Mouse (Mus musculus) neural tube, embryonic 14.5 days (tissue): ENCODE results near the gene Trpm5. TPM values are rescaled to one million over a fixed set of nuclear protein-coding genes. Genes with fewer than 3 reads are reported as not detected.

Experiments
- ATAC-seq: fragments of 200-750 bp; cut with Nextera tagmentation; 2 replicates; pipeline ENCODE4 v1.8.0; 2017; ENCODE audit warnings: low read depth, mild to moderate bottlenecking, moderate TSS enrichment, moderate library complexity
- H3K27ac ChIP-seq: fragments of 300-500 bp; sonication (generic); 2 replicates; pipeline ENCODE4 v1.5.1; 2014; ENCODE audit warnings: low read depth, mild to moderate bottlenecking, control low read depth, low read length, moderate library complexity, mixed read lengths
- H3K27me3 ChIP-seq: fragments of 300-500 bp; sonication (generic); 2 replicates; pipeline ENCODE4 v1.6.1; 2014; ENCODE audit warnings: low read length; ENCODE audit not compliant: control insufficient read depth, insufficient read depth
- H3K36me3 ChIP-seq: fragments of 300-500 bp; sonication (generic); 2 replicates; pipeline ENCODE4 v1.6.1; 2014; ENCODE audit warnings: low read length, mixed read lengths; ENCODE audit not compliant: control insufficient read depth, insufficient read depth
- H3K4me1 ChIP-seq: fragments of 300-500 bp; sonication (generic); 2 replicates; pipeline ENCODE4 v1.6.1; 2014; ENCODE audit warnings: low read length; ENCODE audit not compliant: control insufficient read depth, insufficient read depth
- H3K4me2 ChIP-seq: fragments of 300-500 bp; sonication (generic); 2 replicates; pipeline ENCODE4 v1.6.1; 2014; ENCODE audit warnings: mild to moderate bottlenecking, low read depth, low read length, control low read depth
- H3K4me3 ChIP-seq: fragments of 300-500 bp; sonication (generic); 2 replicates; pipeline ENCODE4 v1.5.1; 2014; ENCODE audit warnings: low read depth, low read length, control low read depth, mixed read lengths
- H3K9ac ChIP-seq: fragments of 300-500 bp; sonication (generic); replicated peaks from 2 replicates; pipeline ENCODE4 v1.6.1; 2014; ENCODE audit warnings: low read depth, mild to moderate bottlenecking, control low read depth, low read length, mixed read lengths
- H3K9me3 ChIP-seq: fragments of 300-500 bp; sonication (generic); 2 replicates; pipeline ENCODE4 v1.6.1; 2016; ENCODE audit warnings: low read length; ENCODE audit not compliant: control insufficient read depth
- WGBS: fragments of 180-500 bp; shearing (Covaris S2); extraction: QIAGEN DNeasy Blood & Tissue Kit; methylation state at CpG from one replicate; pipeline ENCODE4 v1.1.7; 2014; 5-methylcytosine and 5-hydroxymethylcytosine counted together
- polyA plus RNA-seq: library from polyadenylated mRNA; unstranded; fragments of >200 nt; fragmentation: Nextera tagmentation; extraction: Ambion mirVana; gene quantifications from 2 replicates; pipeline ENCODE4 v1.2.1, GENCODE M21; 2014

Trpm5 gene
- polyA plus RNA-seq, 1 experiment from 2014 or later, result 1.6 TPM

DNA sequence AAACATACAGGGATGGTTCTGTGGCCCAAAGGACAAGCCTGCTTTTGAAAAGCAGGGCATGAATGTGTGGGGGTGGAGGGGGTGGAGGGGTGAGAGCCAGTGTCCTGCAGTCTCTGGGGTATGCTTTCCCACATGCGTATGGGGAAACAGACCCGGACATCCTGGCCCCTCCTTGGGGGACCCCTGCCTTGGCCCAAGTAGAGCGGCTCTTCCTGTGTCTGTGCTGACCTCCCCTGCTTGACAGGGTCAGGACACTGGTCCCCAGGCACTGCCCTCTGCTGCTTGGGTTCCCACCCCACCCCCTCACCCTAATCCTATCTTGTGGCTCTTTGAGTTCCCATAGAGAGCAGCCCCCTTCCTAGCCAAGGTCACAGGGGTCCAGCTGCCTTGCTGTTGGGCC, 15.3 kb upstream of the Trpm5 start:
- ATAC-seq, result no peak
- H3K36me3 ChIP-seq, result no peaks in the 10 kb centered on the region
- H3K27me3 ChIP-seq, result peaks cover 34% of the 10 kb centered on the region
- no peak overlapping the region for H3K4me3 ChIP-seq
- 68% methylated on average over 3 of the region's 3 CpGs for WGBS
- no peak overlapping the region for H3K27ac ChIP-seq
- no peaks in the 10 kb centered on the region for H3K9me3 ChIP-seq
- H3K4me2 ChIP-seq, result no peak overlapping the region
- H3K4me1 ChIP-seq, result 0 out of 2 replicates have a peak, but pooled peaks cover 5% of the 10 kb centered on the region
- no peak overlapping the region for H3K9ac ChIP-seq

DNA sequence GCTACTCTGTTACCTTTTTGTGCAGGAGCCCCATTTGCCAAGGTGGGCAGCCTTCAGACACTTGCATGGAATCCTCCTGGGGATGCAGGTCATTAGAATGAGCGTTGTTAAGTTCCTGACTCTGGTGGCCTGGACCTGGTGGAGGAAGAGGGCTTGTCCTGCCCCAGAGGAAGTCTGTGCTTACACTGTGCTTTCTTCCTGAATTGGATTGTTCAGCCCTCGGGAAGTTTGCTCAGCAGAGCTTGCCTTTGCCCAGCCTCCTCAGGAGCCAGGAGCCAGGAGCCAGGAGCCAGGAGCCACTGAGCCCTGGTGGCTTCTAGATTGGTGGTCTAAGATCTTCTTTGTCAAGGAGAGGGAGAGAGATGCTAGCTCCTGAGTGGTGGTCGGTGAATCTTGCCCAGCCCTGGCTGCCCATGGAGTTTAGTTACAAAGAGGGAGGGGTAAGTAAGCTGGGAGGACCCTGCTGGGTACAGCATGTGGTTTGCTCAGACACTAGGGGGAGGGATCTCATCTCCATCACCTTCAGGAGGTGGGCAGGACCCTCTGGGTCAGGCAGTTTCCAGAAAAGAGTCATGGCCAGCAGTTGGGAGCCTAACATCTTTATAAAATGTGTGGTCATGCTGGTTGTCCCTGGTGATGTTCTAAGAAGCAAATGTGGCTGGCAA, 14.7 kb upstream of the Trpm5 start:
- no peak for ATAC-seq
- no peak overlapping the region for H3K4me3 ChIP-seq
- H3K27ac ChIP-seq, result no peak overlapping the region
- no peaks in the 10 kb centered on the region for H3K36me3 ChIP-seq
- 26% methylated on average over 3 of the region's 3 CpGs for WGBS
- H3K9me3 ChIP-seq, result no peaks in the 10 kb centered on the region
- H3K4me1 ChIP-seq, result 0 out of 2 replicates have a peak, but pooled peaks cover 5% of the 10 kb centered on the region
- H3K4me2 ChIP-seq, result no peak overlapping the region
- H3K9ac ChIP-seq, result no peak overlapping the region
- peaks cover 34% of the 10 kb centered on the region for H3K27me3 ChIP-seq

DNA sequence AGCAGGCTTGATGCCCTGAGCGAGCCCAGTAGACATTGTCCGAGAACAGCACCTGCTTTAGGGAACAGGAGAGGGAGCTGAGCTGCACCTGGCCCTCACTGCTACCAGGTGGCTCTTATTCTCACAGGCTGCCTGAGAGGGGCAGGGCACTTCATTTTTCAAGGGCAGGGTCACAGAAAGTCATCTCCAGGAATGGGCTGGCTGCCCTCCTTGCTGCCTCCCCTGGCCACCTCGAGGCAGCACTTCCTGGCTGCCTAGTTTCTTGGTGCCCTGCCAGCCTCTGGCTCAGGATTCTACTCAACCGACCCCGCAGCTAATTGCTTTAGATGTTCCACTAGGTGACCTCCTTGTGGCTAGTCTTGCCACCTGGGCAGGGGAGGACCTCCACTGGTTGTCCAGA, 13.8 kb upstream of the Trpm5 start:
- 50% methylated on average over 5 of the region's 5 CpGs for whole genome bisulfite sequencing
- Histone ChIP-seq H3K27me3 (peaks cover 34% of the 10 kb centered on the region), H3K27ac (no peak overlapping the region), H3K4me1 (0 out of 2 replicates have a peak, but pooled peaks cover 5% of the 10 kb centered on the region), H3K4me2 (no peak overlapping the region), H3K9ac (no peak overlapping the region), H3K36me3 (no peaks in the 10 kb centered on the region), H3K4me3 (no peak overlapping the region), H3K9me3 (no peaks in the 10 kb centered on the region)
- no peak for ATAC-seq

DNA sequence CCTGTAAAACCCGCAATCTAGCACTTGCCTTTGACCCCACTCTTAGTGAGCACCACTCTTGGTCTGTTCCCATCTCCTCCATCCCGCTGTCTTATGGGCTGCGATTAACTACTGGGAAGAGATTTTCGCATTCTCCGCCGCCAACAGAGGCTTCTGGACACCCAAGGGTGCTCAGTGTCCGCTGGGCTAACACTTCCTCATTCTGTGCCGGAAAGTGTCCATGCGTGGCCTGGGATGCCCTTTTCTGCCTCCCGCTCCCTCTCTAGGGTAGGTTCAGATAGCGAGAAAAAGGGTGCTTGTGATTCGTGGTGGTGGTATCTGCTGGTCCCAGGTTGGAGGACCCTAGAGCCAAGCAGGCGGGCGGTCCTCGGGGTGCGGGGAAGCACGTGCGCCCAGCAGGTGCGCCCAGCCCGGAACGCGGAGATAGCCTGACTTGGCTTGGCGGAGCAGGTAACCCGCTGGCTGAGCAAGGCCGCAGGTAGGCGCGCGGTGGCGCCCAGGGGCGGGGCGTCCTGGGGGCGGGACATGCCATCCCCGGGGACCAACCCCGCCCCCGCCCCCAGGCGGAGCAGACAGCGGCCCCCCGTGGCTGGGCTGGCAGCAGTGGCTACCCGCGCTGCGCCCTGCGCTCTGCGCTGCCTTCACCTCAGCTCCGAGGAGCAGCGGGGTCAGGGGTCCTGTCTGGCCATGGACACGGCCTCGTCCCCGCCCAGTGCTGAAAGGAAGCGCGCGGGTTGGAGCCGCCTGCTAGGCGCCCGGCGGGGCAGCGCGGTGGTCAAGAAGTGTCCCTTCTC, 12.4 kb upstream of the Trpm5 start:
- H3K4me3 ChIP-seq, result peak overlapping the region; percentile 13
- WGBS, result 8% methylated on average over 45 of the region's 57 CpGs
- H3K9ac ChIP-seq, result no peak overlapping the region
- H3K36me3 ChIP-seq, result no peaks in the 10 kb centered on the region
- peaks cover 34% of the 10 kb centered on the region for H3K27me3 ChIP-seq
- peak overlapping the region; percentile 41 for H3K4me2 ChIP-seq
- no peaks in the 10 kb centered on the region for H3K9me3 ChIP-seq
- 0 out of 2 replicates have a peak, but pooled peaks cover 5% of the 10 kb centered on the region for H3K4me1 ChIP-seq
- ATAC-seq, result no peak
- H3K27ac ChIP-seq, result no peak overlapping the region

DNA sequence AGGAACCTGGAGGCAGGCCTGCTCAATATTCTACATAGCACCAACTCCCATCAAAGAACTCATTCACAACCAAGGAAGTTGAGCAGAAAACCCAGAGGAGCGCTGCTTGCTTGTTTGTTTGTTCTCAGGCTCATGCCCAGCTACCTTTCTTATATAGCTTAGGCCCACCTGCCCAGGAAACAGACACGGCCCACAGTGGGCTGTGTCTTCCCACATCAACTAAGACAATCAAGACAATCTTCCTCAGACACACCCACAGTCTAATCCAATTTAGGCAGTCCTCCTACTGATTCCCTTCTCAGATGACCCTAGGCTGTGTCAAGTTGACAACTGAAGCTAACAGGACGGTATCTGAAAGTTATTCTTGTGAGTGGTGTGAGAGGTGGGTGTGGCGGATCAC, 11.6 kb upstream of the Trpm5 start, which contains the start of gene Kcnq1:
Gene Kcnq1 (plus strand): TSS at position 301 of the 400 bp plus-strand sequence.
- ATAC-seq, result no peak
- no peaks in the 10 kb centered on the region for H3K36me3 ChIP-seq
- peak within 1 kb of the TSS; percentile 13 for H3K4me3 ChIP-seq
- H3K27me3 ChIP-seq, result peaks cover 34% of the 10 kb centered on the region
- WGBS, result 77% methylated on average over 4 of the region's 4 CpGs
- no peak within 1 kb of the TSS for H3K27ac ChIP-seq
- peak within 1 kb of the TSS; percentile 41 for H3K4me2 ChIP-seq
- H3K9me3 ChIP-seq, result no peaks in the 10 kb centered on the region
- 0 out of 2 replicates have a peak, but pooled peaks cover 5% of the 10 kb centered on the region for H3K4me1 ChIP-seq
- H3K9ac ChIP-seq, result no peak within 1 kb of the TSS

DNA sequence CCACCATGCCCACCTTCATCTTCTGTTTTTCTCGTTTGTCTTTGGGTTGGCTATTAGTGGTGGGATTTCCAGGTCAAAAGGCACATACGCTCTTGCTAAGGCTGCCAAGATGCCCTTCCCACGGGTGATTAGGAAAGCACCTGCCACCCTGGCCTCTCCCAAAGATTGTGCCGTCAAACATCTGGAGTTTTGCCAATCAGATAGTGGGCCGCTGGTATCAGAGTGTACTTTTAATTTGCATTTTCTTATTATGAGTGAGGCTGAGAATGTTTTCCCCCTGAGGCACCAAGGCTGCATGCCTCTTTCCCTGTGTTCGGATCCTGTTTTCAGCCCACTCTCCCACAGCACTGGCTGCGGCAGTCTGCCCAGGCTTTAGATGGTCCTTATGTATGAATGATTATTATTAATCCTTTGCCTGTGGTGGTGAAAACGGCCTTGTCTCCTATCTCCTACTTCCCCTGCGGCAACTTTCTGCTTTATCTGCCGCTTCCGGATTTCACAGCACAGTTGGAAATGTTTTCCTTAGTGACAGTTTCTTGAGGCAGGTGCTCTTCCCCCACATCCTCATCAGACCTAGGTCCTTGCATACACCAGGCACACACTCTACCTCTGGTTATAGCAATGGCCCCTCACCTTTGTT, 10.9 kb upstream of the Trpm5 start:
- H3K36me3 ChIP-seq, result no peaks in the 10 kb centered on the region
- no peak overlapping the region for H3K27ac ChIP-seq
- WGBS, result 65% methylated on average over 11 of the region's 11 CpGs
- no peak overlapping the region for H3K9ac ChIP-seq
- no peak for ATAC-seq
- H3K9me3 ChIP-seq, result no peaks in the 10 kb centered on the region
- H3K4me2 ChIP-seq, result no peak overlapping the region
- no peak overlapping the region for H3K4me3 ChIP-seq
- 0 out of 2 replicates have a peak, but pooled peaks cover 5% of the 10 kb centered on the region for H3K4me1 ChIP-seq
- H3K27me3 ChIP-seq, result peaks cover 34% of the 10 kb centered on the region

DNA sequence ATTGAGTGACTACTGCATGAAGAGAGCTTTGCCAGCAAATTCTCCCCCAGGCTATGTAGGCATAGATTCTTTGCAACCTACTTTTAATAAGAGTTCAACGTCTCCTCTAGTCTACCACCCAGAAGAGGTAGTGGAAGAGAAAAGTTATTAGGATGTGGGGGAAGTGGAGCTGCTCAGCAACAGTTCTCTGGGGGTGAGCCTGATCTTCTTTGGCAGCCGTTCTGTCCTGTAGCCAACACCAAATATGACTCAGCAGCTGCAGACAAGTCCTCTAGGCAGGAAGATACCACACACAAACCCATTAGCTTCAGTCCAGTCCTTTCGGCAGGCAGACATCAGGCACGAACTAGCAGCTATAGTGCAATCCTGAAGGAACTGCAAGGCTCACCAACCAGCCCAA, 6.3 kb upstream of the Trpm5 start:
- no peaks in the 10 kb centered on the region for H3K9me3 ChIP-seq
- 72% methylated on average over 4 of the region's 4 CpGs for WGBS
- no peaks in the 10 kb centered on the region for H3K4me1 ChIP-seq
- ATAC-seq, result no peak
- no peak overlapping the region for H3K4me2 ChIP-seq
- no peak overlapping the region for H3K27ac ChIP-seq
- no peak overlapping the region for H3K9ac ChIP-seq
- peaks cover 2% of the 10 kb centered on the region; the same call in 1 of the 2 replicates for H3K27me3 ChIP-seq
- H3K4me3 ChIP-seq, result no peak overlapping the region
- H3K36me3 ChIP-seq, result no peaks in the 10 kb centered on the region

DNA sequence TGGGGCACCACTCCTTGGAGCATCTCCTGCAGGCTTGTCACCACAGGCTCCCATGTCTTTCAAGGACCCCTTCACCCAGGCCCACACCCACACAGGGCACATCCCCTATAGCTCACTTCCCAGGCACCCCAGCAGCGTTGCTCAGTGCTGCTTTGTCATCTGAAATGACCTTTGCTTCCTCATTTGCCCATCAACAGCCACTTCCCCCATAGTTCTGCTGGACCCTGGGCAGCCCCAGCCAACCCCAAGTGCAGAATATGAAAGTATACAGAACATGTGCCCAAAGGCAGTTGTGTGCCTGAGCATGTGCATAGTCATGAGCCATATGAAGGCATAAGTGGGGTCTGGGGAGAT, 1.1 kb upstream of the Trpm5 start:
- Histone ChIP-seq H3K9me3 (no peaks in the 10 kb centered on the region), H3K4me2 (no peak overlapping the region), H3K4me1 (no peaks in the 10 kb centered on the region), H3K36me3 (no peaks in the 10 kb centered on the region), H3K27ac (no peak overlapping the region), H3K9ac (no peak overlapping the region), H3K27me3 (no peaks in the 10 kb centered on the region), H3K4me3 (no peak overlapping the region)
- 50% methylated on average over 1 of the region's 1 CpGs for WGBS
- no peak for ATAC-seq

DNA sequence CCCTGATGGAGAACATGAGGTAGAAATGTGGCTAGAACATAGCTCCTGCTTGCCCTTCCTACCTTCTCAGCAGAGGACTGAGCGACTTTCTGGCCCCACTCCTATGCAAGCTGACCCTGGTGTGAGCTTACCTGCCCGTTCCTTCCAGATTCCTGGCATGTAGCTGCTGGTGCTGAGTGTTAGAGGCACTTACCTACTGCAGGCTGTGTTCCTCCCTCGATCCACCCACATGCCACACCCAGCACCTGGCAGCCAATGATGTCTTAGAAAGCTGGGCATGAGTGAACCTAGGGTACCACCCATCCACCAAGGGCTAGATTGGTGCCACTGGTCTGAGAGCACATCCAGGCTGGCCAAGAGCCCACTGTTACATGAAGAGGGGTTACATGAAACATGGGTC, 595 bp downstream of the Trpm5 start:
- Histone ChIP-seq H3K4me3 (no peak overlapping the region), H3K36me3 (no peaks in the 10 kb centered on the region), H3K27ac (no peak overlapping the region), H3K4me2 (no peak overlapping the region), H3K27me3 (no peaks in the 10 kb centered on the region), H3K9me3 (no peaks in the 10 kb centered on the region), H3K4me1 (no peaks in the 10 kb centered on the region), H3K9ac (no peak overlapping the region)
- ATAC-seq, result no peak
- WGBS, result 73% methylated on average over 3 of the region's 3 CpGs
